Mouse (Mus musculus): ENCODE data around the gene Pdzd3. TPM values are rescaled to one million over a fixed set of nuclear protein-coding genes. Genes with fewer than 3 reads are reported as not detected.
A peak's percentile ranks its signal among the peaks of the same experiment; 100 is the strongest.

Gene Pdzd3
- total RNA-seq, 1 experiment from 2014 or later = 0.35 TPM

- ATAC-seq (replicated peaks in 1 of 2; ENCODE audit: insufficient read depth in 1 of 2, low FRiP score in 2 of 2, low TSS enrichment in 1 of 2, low read depth in 1 of 2, poor library complexity in 2 of 2, severe bottlenecking in 2 of 2) = no peak; a peak in 1 of 4 replicates
Measured at GRCm38 (mm10) chr9:44233021-44233801, 18.1 kb downstream of the Pdzd3 start.

GRCm38 (mm10) chr9:44231609-44232008 is 19.7 kb downstream of the Pdzd3 start:
- no peak for ATAC-seq (replicated peaks in 1 of 2; ENCODE audit: insufficient read depth in 1 of 2, low FRiP score in 2 of 2, low TSS enrichment in 1 of 2, low read depth in 1 of 2, poor library complexity in 2 of 2, severe bottlenecking in 2 of 2)

- no peak for ATAC-seq (replicated peaks in 1 of 2; ENCODE audit: insufficient read depth in 1 of 2, low FRiP score in 2 of 2, low TSS enrichment in 1 of 2, low read depth in 1 of 2, poor library complexity in 2 of 2, severe bottlenecking in 2 of 2)
Measured at GRCm38 (mm10) chr9:44225993-44226392, 25.3 kb downstream of the Pdzd3 start.

GRCm38 (mm10) chr9:44213538-44213937 is 37.7 kb downstream of the Pdzd3 start:
- peak; percentile 49 to 77 for ATAC-seq (replicated peaks in 1 of 2; ENCODE audit: insufficient read depth in 1 of 2, low FRiP score in 2 of 2, low TSS enrichment in 1 of 2, low read depth in 1 of 2, poor library complexity in 2 of 2, severe bottlenecking in 2 of 2)

- ATAC-seq (replicated peaks in 1 of 2; ENCODE audit: insufficient read depth in 1 of 2, low FRiP score in 2 of 2, low TSS enrichment in 1 of 2, low read depth in 1 of 2, poor library complexity in 2 of 2, severe bottlenecking in 2 of 2) = no peak
Measured at GRCm38 (mm10) chr9:44212406-44212805, 38.9 kb downstream of the Pdzd3 start.

- ATAC-seq (replicated peaks in 1 of 2; ENCODE audit: insufficient read depth in 1 of 2, low FRiP score in 2 of 2, low TSS enrichment in 1 of 2, low read depth in 1 of 2, poor library complexity in 2 of 2, severe bottlenecking in 2 of 2) = no peak
Measured at GRCm38 (mm10) chr9:44209416-44209815, 41.9 kb downstream of the Pdzd3 start.

- no peak for ATAC-seq (replicated peaks in 1 of 2; ENCODE audit: insufficient read depth in 1 of 2, low FRiP score in 2 of 2, low TSS enrichment in 1 of 2, low read depth in 1 of 2, poor library complexity in 2 of 2, severe bottlenecking in 2 of 2)
Measured at GRCm38 (mm10) chr9:44207840-44208239, 43.4 kb downstream of the Pdzd3 start.

GRCm38 (mm10) chr9:44200458-44200857 is 50.8 kb downstream of the Pdzd3 start:
- ATAC-seq (replicated peaks in 1 of 2; ENCODE audit: insufficient read depth in 1 of 2, low FRiP score in 2 of 2, low TSS enrichment in 1 of 2, low read depth in 1 of 2, poor library complexity in 2 of 2, severe bottlenecking in 2 of 2) = no peak

GRCm38 (mm10) chr9:44199580-44199979 is 51.7 kb downstream of the Pdzd3 start:
- no peak for ATAC-seq (replicated peaks in 1 of 2; ENCODE audit: insufficient read depth in 1 of 2, low FRiP score in 2 of 2, low TSS enrichment in 1 of 2, low read depth in 1 of 2, poor library complexity in 2 of 2, severe bottlenecking in 2 of 2)

- ATAC-seq (replicated peaks in 1 of 2; ENCODE audit: insufficient read depth in 1 of 2, low FRiP score in 2 of 2, low TSS enrichment in 1 of 2, low read depth in 1 of 2, poor library complexity in 2 of 2, severe bottlenecking in 2 of 2) = no peak
Measured at GRCm38 (mm10) chr9:44199166-44199565, 52.1 kb downstream of the Pdzd3 start.

Other genes starting within 250 kb of the Pdzd3 start
- gene Thy1, start 208.1 kb downstream of the Pdzd3 start, total RNA-seq (2017) = 2.0 and 5.8 TPM in 2 replicates
- gene Usp2, start 184.4 kb downstream of the Pdzd3 start, total RNA-seq (2017) = 2.0 and 3.0 TPM in 2 replicates
- gene Mfrp, start 149.7 kb downstream of the Pdzd3 start, total RNA-seq (2017) = not detected in 2 replicates
- not detected in 2 replicates for gene C1qtnf5, start 144.2 kb downstream of the Pdzd3 start, total RNA-seq (2017)
- not detected in 2 replicates for gene Gm49380, start 138.0 kb downstream of the Pdzd3 start, total RNA-seq (2017)
- gene Rnf26, start 138.0 kb downstream of the Pdzd3 start, total RNA-seq (2017) = 10.8 and 13.0 TPM in 2 replicates
- gene Mcam, start 117.0 kb downstream of the Pdzd3 start, total RNA-seq (2017) = 1.1 and 6.9 TPM in 2 replicates
- gene Cbl, start 17.4 kb downstream of the Pdzd3 start, total RNA-seq (2017) = 19.6 and 35.0 TPM in 2 replicates
- gene Ccdc153, start 10.8 kb downstream of the Pdzd3 start, total RNA-seq (2017) = not detected in 2 replicates
- gene Nlrx1, start 17.1 kb upstream of the Pdzd3 start, total RNA-seq (2017) = 2.1 and 6.6 TPM in 2 replicates
- gene Abcg4, start 37.1 kb upstream of the Pdzd3 start, total RNA-seq (2017) = 0.99 and 2.5 TPM in 2 replicates
- 26.1 and 28.0 TPM in 2 replicates for gene Hinfp, start 54.2 kb upstream of the Pdzd3 start, total RNA-seq (2017)
- 4.7 and 5.1 TPM in 2 replicates for gene C2cd2l, start 68.8 kb upstream of the Pdzd3 start, total RNA-seq (2017)
- gene Dpagt1, start 74.5 kb upstream of the Pdzd3 start, total RNA-seq (2017) = 15.2 and 17.4 TPM in 2 replicates
- gene H2afx, start 83.2 kb upstream of the Pdzd3 start, total RNA-seq (2017) = 127 and 131 TPM in 2 replicates
- gene Hmbs, start 92.8 kb upstream of the Pdzd3 start, total RNA-seq (2017) = 29.3 and 35.2 TPM in 2 replicates
- 14.3 and 16.1 TPM in 2 replicates for gene Vps11, start 110.2 kb upstream of the Pdzd3 start, total RNA-seq (2017)
- gene Hyou1, start 128.0 kb upstream of the Pdzd3 start, total RNA-seq (2017) = 56.5 and 67.2 TPM in 2 replicates
- gene Slc37a4, start 145.4 kb upstream of the Pdzd3 start, total RNA-seq (2017) = 15.8 and 20.2 TPM in 2 replicates
- 1,716 and 2,164 TPM in 2 replicates for gene Rps25, start 155.7 kb upstream of the Pdzd3 start, total RNA-seq (2017)
- gene Trappc4, start 156.1 kb upstream of the Pdzd3 start, total RNA-seq (2017) = 42.2 and 47.6 TPM in 2 replicates
- 21.4 and 31.9 TPM in 2 replicates for gene Ccdc84, start 167.1 kb upstream of the Pdzd3 start, total RNA-seq (2017)
- gene Foxr1, start 189.7 kb upstream of the Pdzd3 start, total RNA-seq (2017) = not detected in 2 replicates
- not detected in 2 replicates for gene Upk2, start 203.5 kb upstream of the Pdzd3 start, total RNA-seq (2017)
- 5.9 and 6.1 TPM in 2 replicates for gene Bcl9l, start 231.4 kb upstream of the Pdzd3 start, total RNA-seq (2017)

Data from hematopoietic stem cell, adult 5-6 weeks (primary cell).